Mouse (Mus musculus) neural tube, embryonic 14.5 days (tissue): Measurements from ENCODE around the gene Sf3b3. TPM values are rescaled to one million over a fixed set of nuclear protein-coding genes. Genes with fewer than 3 reads are reported as not detected.

Experiments
- ATAC-seq: fragments of 200-750 bp; cut with Nextera tagmentation; 2 replicates; pipeline ENCODE4 v1.8.0; 2017; ENCODE audit warnings: low read depth, mild to moderate bottlenecking, moderate TSS enrichment, moderate library complexity
- H3K27ac ChIP-seq: fragments of 300-500 bp; sonication (generic); 2 replicates; pipeline ENCODE4 v1.5.1; 2014; ENCODE audit warnings: low read depth, mild to moderate bottlenecking, control low read depth, low read length, moderate library complexity, mixed read lengths
- H3K27me3 ChIP-seq: fragments of 300-500 bp; sonication (generic); 2 replicates; pipeline ENCODE4 v1.6.1; 2014; ENCODE audit warnings: low read length; ENCODE audit not compliant: control insufficient read depth, insufficient read depth
- H3K36me3 ChIP-seq: fragments of 300-500 bp; sonication (generic); 2 replicates; pipeline ENCODE4 v1.6.1; 2014; ENCODE audit warnings: low read length, mixed read lengths; ENCODE audit not compliant: control insufficient read depth, insufficient read depth
- H3K4me1 ChIP-seq: fragments of 300-500 bp; sonication (generic); 2 replicates; pipeline ENCODE4 v1.6.1; 2014; ENCODE audit warnings: low read length; ENCODE audit not compliant: control insufficient read depth, insufficient read depth
- H3K4me2 ChIP-seq: fragments of 300-500 bp; sonication (generic); 2 replicates; pipeline ENCODE4 v1.6.1; 2014; ENCODE audit warnings: mild to moderate bottlenecking, low read depth, low read length, control low read depth
- H3K4me3 ChIP-seq: fragments of 300-500 bp; sonication (generic); 2 replicates; pipeline ENCODE4 v1.5.1; 2014; ENCODE audit warnings: low read depth, low read length, control low read depth, mixed read lengths
- H3K9ac ChIP-seq: fragments of 300-500 bp; sonication (generic); replicated peaks from 2 replicates; pipeline ENCODE4 v1.6.1; 2014; ENCODE audit warnings: low read depth, mild to moderate bottlenecking, control low read depth, low read length, mixed read lengths
- H3K9me3 ChIP-seq: fragments of 300-500 bp; sonication (generic); 2 replicates; pipeline ENCODE4 v1.6.1; 2016; ENCODE audit warnings: low read length; ENCODE audit not compliant: control insufficient read depth
- WGBS: fragments of 180-500 bp; shearing (Covaris S2); extraction: QIAGEN DNeasy Blood & Tissue Kit; methylation state at CpG from one replicate; pipeline ENCODE4 v1.1.7; 2014; 5-methylcytosine and 5-hydroxymethylcytosine counted together
- polyA plus RNA-seq: library from polyadenylated mRNA; unstranded; fragments of >200 nt; fragmentation: Nextera tagmentation; extraction: Ambion mirVana; gene quantifications from 2 replicates; pipeline ENCODE4 v1.2.1, GENCODE M21; 2014

Gene Sf3b3
- polyA plus RNA-seq, result 87.3 and 109 TPM in 2 replicates

- Histone ChIP-seq H3K9me3 (no peaks in the 10 kb centered on the region), H3K9ac (peak within 1 kb of the TSS; percentile 94), H3K27ac (peak within 1 kb of the TSS; percentile 88), H3K4me3 (peak within 1 kb of the TSS; percentile 93), H3K27me3 (no peaks in the 10 kb centered on the region), H3K4me1 (peaks cover 18% of the 10 kb centered on the region), H3K4me2 (peak within 1 kb of the TSS; percentile 76), H3K36me3 (peaks cover 49% of the 10 kb centered on the region)
- WGBS, result under 1% methylated on average over 53 of the region's 53 CpGs
- peak; percentile 89 for ATAC-seq
These were observed at the start of gene Sf3b3, which contains the start of gene Cog4 for GRCm38 (mm10) chr8:110846405-110847170. Sf3b3 (minus strand) TSS chr8:110846787. Cog4 (plus strand) TSS chr8:110846600.

DNA sequence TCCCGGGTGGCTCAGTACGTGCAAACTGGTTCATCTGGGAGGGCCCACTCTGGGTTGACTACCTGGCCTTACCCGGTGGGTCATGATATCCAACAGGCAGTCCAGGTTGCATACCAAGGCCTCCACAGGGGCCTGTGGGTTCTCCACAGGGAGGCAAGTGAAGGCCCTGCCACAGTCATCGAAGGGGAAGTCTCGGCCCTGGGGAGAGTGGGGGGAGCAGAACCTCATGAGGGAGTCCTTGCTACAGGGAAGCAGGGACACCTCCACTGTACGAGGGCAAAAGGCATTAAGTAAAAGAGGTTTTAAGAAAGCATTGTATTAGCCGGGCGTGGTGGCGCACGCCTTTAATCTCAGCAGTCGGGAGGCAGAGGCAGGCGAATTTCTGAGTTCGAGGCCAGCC is 49.2 kb upstream of the Sf3b3 start:
- no peak overlapping the region for H3K4me2 ChIP-seq
- no peaks in the 10 kb centered on the region for H3K4me1 ChIP-seq
- no peaks in the 10 kb centered on the region for H3K27me3 ChIP-seq
- no peak for ATAC-seq
- no peak overlapping the region for H3K27ac ChIP-seq
- H3K9me3 ChIP-seq, result no peaks in the 10 kb centered on the region
- 96% methylated on average over 13 of the region's 13 CpGs for WGBS
- no peaks in the 10 kb centered on the region for H3K36me3 ChIP-seq
- no peak overlapping the region for H3K4me3 ChIP-seq
- no peak overlapping the region for H3K9ac ChIP-seq

- Histone ChIP-seq H3K4me2 (no peak overlapping the region), H3K4me1 (no peaks in the 10 kb centered on the region), H3K27me3 (no peaks in the 10 kb centered on the region), H3K36me3 (no peaks in the 10 kb centered on the region), H3K4me3 (no peak overlapping the region), H3K27ac (no peak overlapping the region), H3K9ac (no peak overlapping the region), H3K9me3 (no peaks in the 10 kb centered on the region)
- ATAC-seq, result no peak
- WGBS, result 86% methylated on average over 6 of the region's 9 CpGs
These were observed 48.7 kb upstream of the Sf3b3 start for GRCm38 (mm10) chr8:110895254-110895653.

- no peak overlapping the region for H3K4me2 ChIP-seq
- no peak overlapping the region for H3K9ac ChIP-seq
- no peak for ATAC-seq
- no peaks in the 10 kb centered on the region for H3K36me3 ChIP-seq
- H3K4me3 ChIP-seq, result no peak overlapping the region
- H3K27me3 ChIP-seq, result no peaks in the 10 kb centered on the region
- no peak overlapping the region for H3K27ac ChIP-seq
- no peaks in the 10 kb centered on the region for H3K9me3 ChIP-seq
- 89% methylated on average over 10 of the region's 10 CpGs for WGBS
- no peaks in the 10 kb centered on the region for H3K4me1 ChIP-seq
These were observed 48.3 kb upstream of the Sf3b3 start for GRCm38 (mm10) chr8:110894851-110895250.

DNA sequence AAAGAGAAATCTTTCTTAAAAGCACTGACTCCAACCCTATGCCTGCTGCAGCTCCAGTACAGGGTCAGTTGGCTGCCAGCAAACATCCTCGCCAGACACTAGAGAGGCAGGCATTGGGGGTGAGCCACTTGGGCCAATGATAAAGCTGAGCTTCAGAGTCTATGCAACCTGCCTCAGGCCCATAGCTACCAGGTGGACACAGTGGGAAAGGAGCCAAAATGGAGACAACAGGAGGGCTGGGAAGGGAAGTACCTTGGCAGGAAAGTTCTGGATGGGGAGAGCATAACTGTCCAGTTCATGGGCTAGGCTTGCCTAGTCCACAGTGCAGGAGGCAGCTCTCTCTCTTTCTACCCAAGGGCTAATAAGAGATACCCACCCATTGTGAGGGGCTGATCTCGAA is 46.3 kb upstream of the Sf3b3 start:
- Histone ChIP-seq H3K4me1 (no peaks in the 10 kb centered on the region), H3K4me2 (no peak overlapping the region), H3K4me3 (no peak overlapping the region), H3K9me3 (no peaks in the 10 kb centered on the region), H3K36me3 (peaks cover 4% of the 10 kb centered on the region; the same call in 1 of the 2 replicates), H3K9ac (no peak overlapping the region), H3K27ac (no peak overlapping the region), H3K27me3 (no peaks in the 10 kb centered on the region)
- ATAC-seq, result no peak
- WGBS, result 92% methylated on average over 2 of the region's 2 CpGs

GRCm38 (mm10) chr8:110892040-110892439 is 45.5 kb upstream of the Sf3b3 start:
- WGBS, result 93% methylated on average over 7 of the region's 7 CpGs
- no peak for ATAC-seq
- H3K27me3 ChIP-seq, result no peaks in the 10 kb centered on the region
- H3K9ac ChIP-seq, result no peak overlapping the region
- H3K4me3 ChIP-seq, result no peak overlapping the region
- no peaks in the 10 kb centered on the region for H3K4me1 ChIP-seq
- H3K9me3 ChIP-seq, result no peaks in the 10 kb centered on the region
- H3K36me3 ChIP-seq, result peaks cover 7% of the 10 kb centered on the region
- no peak overlapping the region for H3K27ac ChIP-seq
- no peak overlapping the region for H3K4me2 ChIP-seq

DNA sequence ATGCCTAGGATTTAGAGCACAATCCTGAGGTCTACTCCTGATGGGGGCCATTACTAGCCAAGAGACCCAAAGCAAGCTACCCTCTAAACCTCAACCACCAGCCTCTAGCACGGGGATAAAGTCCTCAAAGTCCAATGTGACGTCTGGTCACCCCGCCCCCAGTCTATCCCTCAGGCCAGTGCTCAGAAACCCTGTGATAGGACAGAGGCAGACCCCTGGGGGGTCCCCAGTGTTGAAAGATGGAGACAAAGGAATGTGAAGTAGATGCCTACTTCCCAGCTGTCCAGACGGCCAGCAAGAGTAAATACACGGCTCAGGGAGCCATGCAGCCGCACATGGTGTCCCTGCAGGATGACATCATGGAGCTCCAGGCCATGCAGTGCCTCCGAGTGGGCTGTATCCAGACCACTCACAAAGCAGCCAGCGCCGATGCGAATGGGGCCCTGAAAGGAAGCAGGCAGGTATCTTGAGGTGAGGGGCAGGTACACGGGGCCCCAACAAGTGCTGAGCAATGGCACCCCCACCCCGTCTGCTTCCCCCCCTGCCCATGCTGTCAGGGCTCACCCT is 43.4 kb upstream of the Sf3b3 start:
- H3K36me3 ChIP-seq, result peaks cover 9% of the 10 kb centered on the region
- WGBS, result 83% methylated on average over 12 of the region's 12 CpGs
- H3K27me3 ChIP-seq, result no peaks in the 10 kb centered on the region
- no peak overlapping the region for H3K27ac ChIP-seq
- H3K4me3 ChIP-seq, result no peak overlapping the region
- no peak overlapping the region for H3K4me2 ChIP-seq
- no peak for ATAC-seq
- no peaks in the 10 kb centered on the region for H3K4me1 ChIP-seq
- H3K9ac ChIP-seq, result no peak overlapping the region
- H3K9me3 ChIP-seq, result no peaks in the 10 kb centered on the region

GRCm38 (mm10) chr8:110888860-110889259 is 42.3 kb upstream of the Sf3b3 start:
- no peak for ATAC-seq
- H3K27ac ChIP-seq, result no peak overlapping the region
- WGBS, result 92% methylated on average over 16 of the region's 16 CpGs
- no peaks in the 10 kb centered on the region for H3K9me3 ChIP-seq
- H3K36me3 ChIP-seq, result peaks cover 16% of the 10 kb centered on the region
- H3K4me2 ChIP-seq, result no peak overlapping the region
- no peak overlapping the region for H3K4me3 ChIP-seq
- no peaks in the 10 kb centered on the region for H3K4me1 ChIP-seq
- no peaks in the 10 kb centered on the region for H3K27me3 ChIP-seq
- no peak overlapping the region for H3K9ac ChIP-seq

DNA sequence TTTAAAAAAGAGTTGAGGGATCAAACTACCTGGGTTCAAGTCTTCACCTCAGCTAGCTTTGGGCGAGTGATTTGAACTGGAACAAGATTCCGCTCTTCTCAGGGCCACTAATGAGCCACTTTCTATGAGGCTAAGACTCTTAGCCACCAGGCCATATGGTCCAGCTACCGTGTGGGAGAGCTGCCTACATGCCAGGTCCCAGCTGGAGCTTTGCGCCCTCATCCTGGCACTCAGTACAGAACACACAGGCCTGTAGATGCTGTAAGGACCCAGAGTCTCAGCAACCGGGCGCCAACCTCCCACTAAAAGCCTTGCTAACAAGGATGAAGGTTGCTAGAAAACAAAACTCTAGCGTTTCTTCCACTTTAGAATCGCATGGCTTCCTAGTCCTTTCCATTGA is 41.9 kb upstream of the Sf3b3 start:
- H3K27me3 ChIP-seq, result no peaks in the 10 kb centered on the region
- H3K4me3 ChIP-seq, result no peak overlapping the region
- H3K9me3 ChIP-seq, result no peaks in the 10 kb centered on the region
- peaks cover 20% of the 10 kb centered on the region for H3K36me3 ChIP-seq
- no peak for ATAC-seq
- no peak overlapping the region for H3K4me2 ChIP-seq
- no peaks in the 10 kb centered on the region for H3K4me1 ChIP-seq
- WGBS, result 93% methylated on average over 8 of the region's 8 CpGs
- no peak overlapping the region for H3K9ac ChIP-seq
- H3K27ac ChIP-seq, result no peak overlapping the region
